ENCODE assay signal across 8 mouse cellular contexts in the genomic region with DNA sequence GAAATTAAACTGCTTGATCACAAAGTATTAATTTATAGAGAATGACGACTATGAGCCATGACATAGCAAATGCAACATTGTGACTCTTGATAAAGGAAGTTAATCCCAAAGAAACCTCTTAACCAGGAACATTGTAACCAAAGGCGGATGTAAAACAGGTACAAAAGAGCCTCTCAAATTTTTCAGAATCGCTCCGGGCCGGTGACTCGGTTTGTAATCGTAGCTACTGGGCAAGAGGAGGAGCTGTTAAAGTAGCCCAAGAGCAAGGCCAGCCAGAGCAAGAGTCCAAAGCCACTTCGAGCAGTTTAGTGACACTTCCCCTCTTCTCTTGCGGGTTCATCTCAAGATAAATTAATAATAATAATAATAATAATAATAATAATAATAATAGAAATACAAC. TPM values are rescaled to one million over a fixed set of nuclear protein-coding genes. Genes with fewer than 3 reads are reported as not detected.
DNase-seq lines count a peak whose midpoint lies in the region; ATAC-seq lines count a peak whose summit lies in the region.

No protein-coding gene starts in this region.

- peak overlapping the region; percentile 84 for H3K4me2 ChIP-seq in heart, embryonic 13.5 days
- H3K4me2 ChIP-seq in hindbrain, embryonic 11.5 days (replicated peaks; ENCODE audit: low read depth, low read length), result peak overlapping the region; percentile 67
- peak overlapping the region; percentile 85 for H3K4me2 ChIP-seq in liver, embryonic 12.5 days
- H3K4me2 ChIP-seq in neural tube, embryonic 14.5 days (ENCODE audit: low read depth, low read length), result peak overlapping the region; percentile 61

- no peak for DNase-seq in heart, postnatal 4 days
- peak; percentile 4 for DNase-seq in ZHBTc4 (ENCODE audit: low read depth, low spot score)
- DNase-seq in hindbrain, embryonic 11.5 days (ENCODE audit: low spot score), result peak; percentile 27
- DNase-seq in gastrocnemius, postnatal 4 days (ENCODE audit: low spot score in 2 of 2), result no peak

- peaks cover 17% of the 10 kb centered on the region for H3K4me1 ChIP-seq in heart, embryonic 13.5 days
- H3K4me1 ChIP-seq in hindbrain, embryonic 11.5 days (replicated peaks; ENCODE audit: control insufficient read depth, insufficient read depth, low read length), result no peaks in the 10 kb centered on the region
- H3K4me1 ChIP-seq in liver, embryonic 12.5 days, result peaks cover 26% of the 10 kb centered on the region
- H3K4me1 ChIP-seq in neural tube, embryonic 14.5 days (ENCODE audit: control insufficient read depth, insufficient read depth, low read length), result peaks cover 17% of the 10 kb centered on the region

- WGBS in heart, embryonic 13.5 days, result 5% methylated on average over 9 of the region's 9 CpGs
- WGBS in hindbrain, embryonic 11.5 days, result 9% methylated on average over 9 of the region's 9 CpGs
- WGBS in liver, embryonic 12.5 days (ENCODE audit: insufficient replicate concordance), result 6% methylated on average over 9 of the region's 9 CpGs
- WGBS in neural tube, embryonic 14.5 days, result 7% methylated on average over 9 of the region's 9 CpGs

- H3K9me3 ChIP-seq in heart, embryonic 13.5 days, result no peaks in the 10 kb centered on the region
- no peaks in the 10 kb centered on the region for H3K9me3 ChIP-seq in hindbrain, embryonic 11.5 days (ENCODE audit: control insufficient read depth, low read length)
- H3K9me3 ChIP-seq in liver, embryonic 12.5 days (replicated peaks), result no peaks in the 10 kb centered on the region
- H3K9me3 ChIP-seq in neural tube, embryonic 14.5 days (ENCODE audit: control insufficient read depth, low read length), result no peaks in the 10 kb centered on the region

- peak overlapping the region; percentile 97 for H3K27ac ChIP-seq in heart, embryonic 13.5 days (replicated peaks)
- H3K27ac ChIP-seq in hindbrain, embryonic 11.5 days (ENCODE audit: low read depth, low read length), result no peak overlapping the region
- H3K27ac ChIP-seq in liver, embryonic 12.5 days, result peak overlapping the region; percentile 92
- H3K27ac ChIP-seq in neural tube, embryonic 14.5 days (ENCODE audit: low read depth, low read length), result no peak overlapping the region

- H3K4me3 ChIP-seq in heart, embryonic 13.5 days, result peak overlapping the region; percentile 94
- H3K4me3 ChIP-seq in hindbrain, embryonic 11.5 days (ENCODE audit: low read depth, low read length), result peak overlapping the region; percentile 92
- H3K4me3 ChIP-seq in liver, embryonic 12.5 days, result peak overlapping the region; percentile 93
- peak overlapping the region; percentile 92 for H3K4me3 ChIP-seq in neural tube, embryonic 14.5 days (ENCODE audit: low read depth, low read length)

- no peak for ATAC-seq in heart, embryonic 13.5 days (ENCODE audit: extremely low read depth, insufficient number of reproducible peaks, low FRiP score, low TSS enrichment)
- ATAC-seq in hindbrain, embryonic 11.5 days (ENCODE audit: low FRiP score), result no peak
- no peak for ATAC-seq in liver, embryonic 12.5 days
- no peak for ATAC-seq in neural tube, embryonic 14.5 days (ENCODE audit: low read depth)
- ATAC-seq in granulocyte monocyte progenitor cell, adult 5-6 weeks (replicated peaks; ENCODE audit: poor library complexity, severe bottlenecking), result no peak

- no peaks in the 10 kb centered on the region for H3K27me3 ChIP-seq in heart, embryonic 13.5 days (replicated peaks)
- no peaks in the 10 kb centered on the region for H3K27me3 ChIP-seq in hindbrain, embryonic 11.5 days (ENCODE audit: control insufficient read depth, insufficient read depth, low read length)
- H3K27me3 ChIP-seq in liver, embryonic 12.5 days (replicated peaks), result no peaks in the 10 kb centered on the region
- no peaks in the 10 kb centered on the region; the same call in 1 of the 2 replicates for H3K27me3 ChIP-seq in neural tube, embryonic 14.5 days (ENCODE audit: control insufficient read depth, insufficient read depth, low read length)

- H3K36me3 ChIP-seq in heart, embryonic 13.5 days, result no peaks in the 10 kb centered on the region
- H3K36me3 ChIP-seq in hindbrain, embryonic 11.5 days (ENCODE audit: control insufficient read depth, insufficient read depth, low read length), result no peaks in the 10 kb centered on the region
- no peaks in the 10 kb centered on the region for H3K36me3 ChIP-seq in liver, embryonic 12.5 days
- H3K36me3 ChIP-seq in neural tube, embryonic 14.5 days (ENCODE audit: control insufficient read depth, insufficient read depth, low read length), result no peaks in the 10 kb centered on the region

- peak overlapping the region; percentile 81 for H3K9ac ChIP-seq in heart, embryonic 13.5 days
- H3K9ac ChIP-seq in hindbrain, embryonic 11.5 days (ENCODE audit: low read depth, low read length), result no peak overlapping the region
- H3K9ac ChIP-seq in liver, embryonic 12.5 days, result peak overlapping the region; percentile 96
- no peak overlapping the region for H3K9ac ChIP-seq in neural tube, embryonic 14.5 days (replicated peaks; ENCODE audit: low read depth, low read length)

RNA-seq across cellular contexts. Expression of a gene that starts 0.8 kb away (rescaled TPM):
- 21.0 and 24.1 TPM in 2 replicates for polyA plus RNA-seq in heart, embryonic 13.5 days (2015; fragmentation: Nextera tagmentation; extraction: Ambion mirVana)
- 10 to 100 TPM; 56.0 to 60.5 TPM for total RNA-seq in heart, postnatal 4 days (2021)
- 42.8 and 45.9 TPM in 2 replicates for polyA plus RNA-seq in hindbrain, embryonic 11.5 days (2014; fragmentation: Nextera tagmentation; extraction: Ambion mirVana)
- 27.7 and 31.5 TPM in 2 replicates for polyA plus RNA-seq in liver, embryonic 12.5 days (2016; fragmentation: Nextera tagmentation; extraction: Ambion mirVana)
- 38.1 and 40.3 TPM in 2 replicates for polyA plus RNA-seq in neural tube, embryonic 14.5 days (2014; fragmentation: Nextera tagmentation; extraction: Ambion mirVana)
- total RNA-seq in granulocyte monocyte progenitor cell, adult 5-6 weeks (2014; fragmentation: Nextera tagmentation), result 51.9 and 55.0 TPM in 2 replicates
- total RNA-seq in granulocyte monocyte progenitor cell, adult 5-6 weeks (2017), result 59.9 and 61.4 TPM in 2 replicates
- total RNA-seq in gastrocnemius, postnatal 4 days (2021), result 10 to 100 TPM; 57.2 to 60.5 TPM

Comparison
In these comparisons a context has a peak if more than half of its experiments do, and no peak if none do; other contexts are left out.
1. H3K27ac ChIP-seq: peak in heart, embryonic 13.5 days (single experiment) and liver, embryonic 12.5 days (single experiment); none in hindbrain, embryonic 11.5 days (single experiment) and neural tube, embryonic 14.5 days (single experiment).
2. H3K9ac ChIP-seq: peak in heart, embryonic 13.5 days (single experiment) and liver, embryonic 12.5 days (single experiment); none in hindbrain, embryonic 11.5 days (single experiment) and neural tube, embryonic 14.5 days (single experiment).
3. DNase-seq: peak in ZHBTc4 (single experiment) and hindbrain, embryonic 11.5 days (single experiment); none in heart, postnatal 4 days (single experiment) and gastrocnemius, postnatal 4 days (0 of 2).
4. Peak in every context shown above with its lines, with median percentiles within 50 percentile points of each other: H3K4me2 ChIP-seq and H3K4me3 ChIP-seq.